Mouse (Mus musculus): ENCODE results near the gene Lilra6. TPM values are rescaled to one million over a fixed set of nuclear protein-coding genes. Genes with fewer than 3 reads are reported as not detected.
"Not testable (repeated sequence)": the region's sequence is repeated elsewhere in the genome, so short reads cannot be mapped to it uniquely, and the experiment has no call there.

Gene Lilra6
- polyA plus RNA-seq (2014; fragmentation: Nextera tagmentation; extraction: Ambion mirVana), result not detected in 2 replicates

DNA sequence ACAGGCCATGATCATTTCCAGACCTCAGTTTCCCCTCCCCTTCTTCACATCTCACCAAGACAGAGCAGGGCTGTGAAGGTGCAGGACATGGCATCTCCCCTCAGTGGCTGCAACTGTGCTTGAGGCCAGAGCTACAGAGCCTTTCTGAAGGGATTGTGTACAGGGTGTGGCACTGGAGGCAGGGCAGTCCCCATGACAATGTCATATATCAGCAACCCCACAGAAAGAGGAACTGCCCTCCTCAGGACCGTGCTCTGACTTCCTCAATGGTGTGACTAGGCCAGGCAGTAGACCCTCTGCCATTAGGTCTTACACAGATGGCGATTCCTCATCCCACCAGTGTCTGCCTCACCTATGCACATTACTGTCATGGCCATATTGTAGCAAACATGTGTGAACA is at the start of gene Lilra6:
Gene Lilra6 (minus strand): TSS at position 117 of the 400 bp plus-strand sequence.
- not testable (repeated sequence) for H3K36me3 ChIP-seq (replicated peaks; ENCODE audit: control insufficient read depth, insufficient read depth); H3K4me2 ChIP-seq (replicated peaks); H3K9me3 ChIP-seq (ENCODE audit: control insufficient read depth, low read length); DNase-seq (ENCODE audit: low spot score); H3K9ac ChIP-seq; H3K4me1 ChIP-seq (replicated peaks; ENCODE audit: control insufficient read depth, insufficient read depth, low read length); H3K27ac ChIP-seq; H3K27me3 ChIP-seq (ENCODE audit: control insufficient read depth, insufficient read depth, low read length); H3K4me3 ChIP-seq (replicated peaks; ENCODE audit: low read length); ATAC-seq (ENCODE audit: low FRiP score)
- WGBS, result 75% methylated on average over 2 of the region's 2 CpGs

DNA sequence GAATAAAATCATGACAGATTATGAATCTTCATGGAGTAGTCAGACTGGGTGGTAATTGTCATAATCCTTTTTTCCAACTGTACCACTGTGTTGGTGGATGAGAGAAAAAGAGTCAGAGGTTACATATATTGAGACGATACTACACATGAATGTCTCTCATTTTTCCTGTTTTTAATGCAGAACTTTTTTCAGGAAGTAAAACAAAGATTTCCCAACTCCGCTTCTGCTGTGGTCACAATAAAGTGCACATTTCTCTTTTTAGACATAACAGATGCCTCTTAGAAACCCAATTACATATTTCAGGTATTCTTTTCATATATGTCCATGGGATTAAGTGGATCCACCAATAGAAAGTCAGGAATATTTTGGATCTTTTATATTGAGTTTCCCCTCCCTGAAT is 46.7 kb upstream of the Lilra6 start:
- ATAC-seq (ENCODE audit: low FRiP score) (no peak), DNase-seq (ENCODE audit: low spot score) (no peak)
- no peak overlapping the region for H3K9ac ChIP-seq
- H3K4me3 ChIP-seq (replicated peaks; ENCODE audit: low read length), result no peak overlapping the region
- WGBS, result 96% methylated on average over 2 of the region's 2 CpGs
- H3K36me3 ChIP-seq (replicated peaks; ENCODE audit: control insufficient read depth, insufficient read depth), result no peaks in the 10 kb centered on the region
- H3K27ac ChIP-seq, result no peak overlapping the region
- no peak overlapping the region for H3K4me2 ChIP-seq (replicated peaks)
- no peaks in the 10 kb centered on the region for H3K4me1 ChIP-seq (replicated peaks; ENCODE audit: control insufficient read depth, insufficient read depth, low read length)
- H3K27me3 ChIP-seq (ENCODE audit: control insufficient read depth, insufficient read depth, low read length), result no peaks in the 10 kb centered on the region
- no peaks in the 10 kb centered on the region for H3K9me3 ChIP-seq (ENCODE audit: control insufficient read depth, low read length)

DNA sequence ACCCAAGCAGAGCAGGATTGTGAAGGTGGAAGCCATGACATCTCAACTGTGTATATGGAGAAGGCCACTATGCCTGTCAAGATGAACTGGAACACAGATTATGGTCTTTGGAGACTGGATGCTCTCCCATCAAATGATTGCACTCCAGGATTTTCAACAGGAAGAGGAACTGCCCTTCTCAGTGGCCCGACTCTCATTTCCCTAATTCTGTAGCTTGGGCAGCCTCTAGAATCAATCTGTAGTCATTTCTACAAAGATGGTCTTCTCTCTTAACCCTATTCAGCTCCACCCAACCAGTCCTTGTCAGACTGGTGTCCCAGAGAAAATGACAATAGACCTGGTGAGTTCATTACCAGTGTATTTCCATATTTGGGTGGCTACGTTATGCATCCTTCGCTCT is 42.1 kb upstream of the Lilra6 start:
- no peaks in the 10 kb centered on the region for H3K36me3 ChIP-seq (replicated peaks; ENCODE audit: control insufficient read depth, insufficient read depth)
- ATAC-seq (ENCODE audit: low FRiP score) (no peak), DNase-seq (ENCODE audit: low spot score) (no peak)
- H3K4me2 ChIP-seq (replicated peaks), result no peak overlapping the region
- no peak overlapping the region for H3K27ac ChIP-seq
- no peaks in the 10 kb centered on the region for H3K27me3 ChIP-seq (ENCODE audit: control insufficient read depth, insufficient read depth, low read length)
- H3K9ac ChIP-seq, result no peak overlapping the region
- H3K9me3 ChIP-seq (ENCODE audit: control insufficient read depth, low read length), result no peaks in the 10 kb centered on the region
- WGBS, result 88% methylated on average over 3 of the region's 3 CpGs
- H3K4me1 ChIP-seq (replicated peaks; ENCODE audit: control insufficient read depth, insufficient read depth, low read length), result no peaks in the 10 kb centered on the region
- H3K4me3 ChIP-seq (replicated peaks; ENCODE audit: low read length), result no peak overlapping the region

DNA sequence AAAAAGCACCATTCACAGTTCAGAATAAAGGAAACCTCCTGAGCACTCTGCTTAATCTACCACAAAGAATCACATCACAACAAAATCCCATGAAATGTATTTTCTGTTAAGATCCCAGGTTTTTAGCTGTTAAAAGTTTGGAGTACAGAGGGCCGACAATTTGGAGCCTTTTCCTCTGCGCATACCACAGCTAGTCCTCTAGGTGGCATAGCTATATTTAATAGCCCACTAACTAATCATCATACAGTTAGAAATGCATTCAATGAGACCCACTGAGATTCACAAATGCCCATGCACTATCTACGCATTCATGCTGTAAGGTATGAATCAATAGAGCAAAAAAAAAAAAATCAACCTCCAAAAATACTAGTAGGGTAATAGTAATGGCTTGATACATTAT is 33.9 kb upstream of the Lilra6 start:
- WGBS, result 76% methylated on average over 3 of the region's 3 CpGs
- Histone ChIP-seq H3K4me3 (replicated peaks; ENCODE audit: low read length) (no peak overlapping the region), H3K27me3 (ENCODE audit: control insufficient read depth, insufficient read depth, low read length) (no peaks in the 10 kb centered on the region), H3K36me3 (replicated peaks; ENCODE audit: control insufficient read depth, insufficient read depth) (no peaks in the 10 kb centered on the region), H3K9ac (no peak overlapping the region), H3K4me1 (replicated peaks; ENCODE audit: control insufficient read depth, insufficient read depth, low read length) (no peaks in the 10 kb centered on the region), H3K4me2 (replicated peaks) (no peak overlapping the region), H3K27ac (no peak overlapping the region), H3K9me3 (ENCODE audit: control insufficient read depth, low read length) (no peaks in the 10 kb centered on the region)
- ATAC-seq (ENCODE audit: low FRiP score) (no peak), DNase-seq (ENCODE audit: low spot score) (no peak)

DNA sequence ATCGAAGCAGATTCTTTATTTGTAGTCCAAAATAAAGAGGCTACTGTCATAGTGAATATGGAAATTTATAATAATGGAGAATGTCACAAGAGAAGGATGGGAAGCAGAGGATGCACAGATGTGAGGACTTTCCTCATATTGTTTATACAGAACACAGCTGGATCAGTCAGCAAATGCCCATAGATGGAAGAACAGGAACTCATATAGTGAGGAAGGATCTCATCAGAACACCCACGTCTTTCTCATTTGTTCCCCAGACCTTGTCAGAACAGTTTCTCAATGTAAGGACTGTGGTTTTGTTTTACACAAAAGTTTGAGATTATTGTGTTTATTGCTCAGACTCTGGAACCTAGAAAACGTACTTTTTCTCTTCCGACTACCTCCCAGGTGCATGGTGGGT is 32.9 kb upstream of the Lilra6 start:
- no peak overlapping the region for H3K9ac ChIP-seq
- ATAC-seq (ENCODE audit: low FRiP score), result no peak
- DNase-seq (ENCODE audit: low spot score), result no peak
- no peaks in the 10 kb centered on the region for H3K27me3 ChIP-seq (ENCODE audit: control insufficient read depth, insufficient read depth, low read length)
- H3K27ac ChIP-seq, result no peak overlapping the region
- H3K36me3 ChIP-seq (replicated peaks; ENCODE audit: control insufficient read depth, insufficient read depth), result no peaks in the 10 kb centered on the region
- no peaks in the 10 kb centered on the region for H3K4me1 ChIP-seq (replicated peaks; ENCODE audit: control insufficient read depth, insufficient read depth, low read length)
- H3K9me3 ChIP-seq (ENCODE audit: control insufficient read depth, low read length), result no peaks in the 10 kb centered on the region
- 81% methylated on average over 4 of the region's 4 CpGs for WGBS
- no peak overlapping the region for H3K4me2 ChIP-seq (replicated peaks)
- H3K4me3 ChIP-seq (replicated peaks; ENCODE audit: low read length), result no peak overlapping the region

DNA sequence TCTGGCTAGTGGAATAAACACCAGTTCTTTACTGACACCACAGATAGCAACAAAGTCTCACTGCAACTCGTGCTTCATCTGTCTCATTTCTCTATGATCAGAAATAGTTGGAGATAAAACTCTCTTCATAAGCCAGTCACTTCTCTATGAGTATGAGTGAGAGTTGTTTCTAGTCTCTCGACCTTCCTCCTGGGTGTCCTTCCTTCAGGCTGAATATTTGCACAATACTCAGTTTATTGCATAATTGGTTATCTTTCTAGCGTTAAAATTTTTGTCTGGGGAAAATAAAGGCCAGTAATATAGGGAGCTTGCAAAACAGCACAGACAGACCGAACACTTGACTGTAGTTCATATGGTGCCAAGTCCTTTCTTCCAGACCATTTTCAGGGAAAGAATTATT is 30.8 kb upstream of the Lilra6 start:
- Histone ChIP-seq H3K36me3 (replicated peaks; ENCODE audit: control insufficient read depth, insufficient read depth) (no peaks in the 10 kb centered on the region), H3K4me3 (replicated peaks; ENCODE audit: low read length) (no peak overlapping the region), H3K27me3 (ENCODE audit: control insufficient read depth, insufficient read depth, low read length) (no peaks in the 10 kb centered on the region), H3K27ac (no peak overlapping the region), H3K9me3 (ENCODE audit: control insufficient read depth, low read length) (no peaks in the 10 kb centered on the region), H3K4me1 (replicated peaks; ENCODE audit: control insufficient read depth, insufficient read depth, low read length) (no peaks in the 10 kb centered on the region), H3K9ac (no peak overlapping the region), H3K4me2 (replicated peaks) (no peak overlapping the region)
- no peak for ATAC-seq (ENCODE audit: low FRiP score)
- WGBS, result 77% methylated on average over 4 of the region's 4 CpGs
- DNase-seq (ENCODE audit: low spot score), result no peak

DNA sequence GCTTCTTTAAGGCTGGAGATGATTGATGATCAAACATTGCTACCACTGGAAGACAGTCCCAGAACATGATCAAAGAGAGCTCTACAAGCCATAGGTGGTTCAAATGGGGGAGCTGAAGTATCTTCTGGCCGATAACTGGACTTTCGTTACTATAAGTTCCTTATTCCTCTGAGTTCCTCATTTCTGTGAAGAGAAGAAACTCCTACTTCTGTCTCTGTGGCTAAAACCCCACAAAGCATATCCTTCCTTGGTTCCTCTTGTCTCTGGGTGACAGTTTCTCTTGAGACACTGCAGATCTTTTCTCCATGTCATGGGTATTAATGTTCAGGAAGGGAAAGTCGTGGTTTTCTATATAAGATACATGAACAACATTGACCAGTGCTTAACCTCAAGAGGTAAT is 25.6 kb upstream of the Lilra6 start:
- H3K9me3 ChIP-seq (ENCODE audit: control insufficient read depth, low read length), result no peaks in the 10 kb centered on the region
- no peaks in the 10 kb centered on the region for H3K4me1 ChIP-seq (replicated peaks; ENCODE audit: control insufficient read depth, insufficient read depth, low read length)
- ATAC-seq (ENCODE audit: low FRiP score) (no peak), DNase-seq (ENCODE audit: low spot score) (no peak)
- H3K9ac ChIP-seq, result no peak overlapping the region
- WGBS, result 76% methylated on average over 3 of the region's 3 CpGs
- no peak overlapping the region for H3K4me3 ChIP-seq (replicated peaks; ENCODE audit: low read length)
- no peaks in the 10 kb centered on the region for H3K27me3 ChIP-seq (ENCODE audit: control insufficient read depth, insufficient read depth, low read length)
- H3K36me3 ChIP-seq (replicated peaks; ENCODE audit: control insufficient read depth, insufficient read depth), result no peaks in the 10 kb centered on the region
- no peak overlapping the region for H3K4me2 ChIP-seq (replicated peaks)
- H3K27ac ChIP-seq, result no peak overlapping the region

DNA sequence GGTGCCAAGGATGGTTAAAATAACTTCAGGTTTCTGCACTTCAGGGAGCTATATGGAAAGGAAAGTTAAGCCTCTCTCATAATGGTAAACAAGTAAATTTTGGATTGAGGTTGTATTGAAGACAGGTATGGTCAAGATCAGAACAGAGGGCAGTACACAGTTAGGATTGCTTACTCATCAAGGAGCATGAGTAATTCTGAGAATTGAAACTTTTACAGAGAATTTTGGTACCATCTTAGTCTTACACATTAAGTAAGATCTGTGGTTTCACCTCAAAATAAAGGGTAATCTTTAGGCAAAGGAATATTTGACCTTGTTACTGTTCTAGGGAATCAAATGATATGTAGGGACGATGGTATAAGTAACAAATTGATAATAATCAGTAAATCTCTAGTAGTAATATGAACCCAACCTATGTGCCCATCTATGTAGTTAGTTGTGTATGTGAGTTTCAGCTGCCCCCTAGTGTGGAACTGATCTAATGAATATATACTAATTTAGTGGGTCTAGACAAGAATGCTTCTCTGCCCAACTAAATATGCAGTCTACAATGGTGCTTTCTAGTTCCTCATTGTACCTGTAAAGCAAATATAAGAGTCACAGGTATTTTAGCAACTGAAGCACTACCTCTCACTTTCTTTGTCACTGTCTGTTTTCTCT is 24.7 kb upstream of the Lilra6 start:
- ATAC-seq (ENCODE audit: low FRiP score) (no peak), DNase-seq (ENCODE audit: low spot score) (no peak)
- Histone ChIP-seq H3K4me1 (replicated peaks; ENCODE audit: control insufficient read depth, insufficient read depth, low read length) (no peaks in the 10 kb centered on the region), H3K9me3 (ENCODE audit: control insufficient read depth, low read length) (no peaks in the 10 kb centered on the region), H3K4me2 (replicated peaks) (no peak overlapping the region), H3K9ac (no peak overlapping the region), H3K36me3 (replicated peaks; ENCODE audit: control insufficient read depth, insufficient read depth) (no peaks in the 10 kb centered on the region), H3K27me3 (ENCODE audit: control insufficient read depth, insufficient read depth, low read length) (no peaks in the 10 kb centered on the region), H3K4me3 (replicated peaks; ENCODE audit: low read length) (no peak overlapping the region), H3K27ac (no peak overlapping the region)
- WGBS, result 73% methylated on average over 1 of the region's 1 CpGs

DNA sequence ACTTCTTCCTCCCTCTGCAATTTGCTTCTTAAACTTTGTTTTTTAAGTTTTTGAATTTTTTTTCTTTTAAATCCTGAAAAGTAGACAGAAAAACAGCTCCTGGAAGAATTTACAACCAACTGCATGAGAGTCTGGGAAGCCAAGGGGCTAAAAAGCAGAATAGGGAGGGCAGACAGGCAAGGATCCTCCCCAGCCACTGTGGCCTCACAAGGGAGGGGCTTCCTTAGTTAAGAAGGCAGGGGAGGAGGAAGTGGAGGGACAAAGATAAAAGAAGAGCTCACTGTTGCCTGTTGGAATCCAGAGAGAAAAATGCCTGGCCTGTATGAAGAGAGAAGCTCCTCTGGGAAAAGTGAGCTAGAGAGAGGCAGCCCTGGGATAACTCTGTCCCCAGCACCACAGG is 20.2 kb upstream of the Lilra6 start:
- not testable (repeated sequence) for H3K27ac ChIP-seq; ATAC-seq (ENCODE audit: low FRiP score); H3K36me3 ChIP-seq (replicated peaks; ENCODE audit: control insufficient read depth, insufficient read depth); H3K9me3 ChIP-seq (ENCODE audit: control insufficient read depth, low read length); H3K9ac ChIP-seq; H3K4me2 ChIP-seq (replicated peaks); H3K4me3 ChIP-seq (replicated peaks; ENCODE audit: low read length); DNase-seq (ENCODE audit: low spot score); H3K27me3 ChIP-seq (ENCODE audit: control insufficient read depth, insufficient read depth, low read length); H3K4me1 ChIP-seq (replicated peaks; ENCODE audit: control insufficient read depth, insufficient read depth, low read length)

DNA sequence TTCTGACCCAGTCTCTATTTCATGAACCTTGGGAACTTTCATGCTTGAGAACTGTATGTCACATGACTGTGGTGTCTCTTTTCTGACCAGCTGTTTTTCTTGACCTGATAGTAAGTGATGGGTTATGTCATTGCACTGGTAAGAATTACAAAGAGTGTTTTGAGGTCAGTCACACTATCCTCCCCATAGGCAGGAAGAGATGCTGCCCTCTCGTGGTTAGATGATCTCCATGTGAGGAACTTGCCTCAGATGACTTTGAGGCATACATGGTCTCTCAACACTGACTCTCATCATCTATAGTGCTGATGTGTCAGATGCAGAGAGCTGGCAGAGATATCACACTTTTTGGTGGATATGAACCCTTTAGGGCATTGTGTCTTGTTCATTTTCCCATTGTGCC is 11.6 kb downstream of the Lilra6 start:
- Histone ChIP-seq H3K36me3 (replicated peaks; ENCODE audit: control insufficient read depth, insufficient read depth) (no peaks in the 10 kb centered on the region), H3K9ac (no peak overlapping the region), H3K27ac (no peak overlapping the region), H3K27me3 (ENCODE audit: control insufficient read depth, insufficient read depth, low read length) (no peaks in the 10 kb centered on the region), H3K9me3 (ENCODE audit: control insufficient read depth, low read length) (no peaks in the 10 kb centered on the region), H3K4me3 (replicated peaks; ENCODE audit: low read length) (no peak overlapping the region), H3K4me1 (replicated peaks; ENCODE audit: control insufficient read depth, insufficient read depth, low read length) (no peaks in the 10 kb centered on the region), H3K4me2 (replicated peaks) (no peak overlapping the region)
- no peak for ATAC-seq (ENCODE audit: low FRiP score)
- 23% methylated on average over 1 of the region's 1 CpGs for WGBS
- DNase-seq (ENCODE audit: low spot score), result no peak

Measured in hindbrain, embryonic 14.5 days (tissue).